Mouse (Mus musculus): ENCODE measurements at regions not wholly inside any gene's neighbourhood (a gene's known extent, or its start where the extent isn't known, plus 50 kb on each side); places are given as distances from the start of the nearest gene placed in this dataset.

DNA sequence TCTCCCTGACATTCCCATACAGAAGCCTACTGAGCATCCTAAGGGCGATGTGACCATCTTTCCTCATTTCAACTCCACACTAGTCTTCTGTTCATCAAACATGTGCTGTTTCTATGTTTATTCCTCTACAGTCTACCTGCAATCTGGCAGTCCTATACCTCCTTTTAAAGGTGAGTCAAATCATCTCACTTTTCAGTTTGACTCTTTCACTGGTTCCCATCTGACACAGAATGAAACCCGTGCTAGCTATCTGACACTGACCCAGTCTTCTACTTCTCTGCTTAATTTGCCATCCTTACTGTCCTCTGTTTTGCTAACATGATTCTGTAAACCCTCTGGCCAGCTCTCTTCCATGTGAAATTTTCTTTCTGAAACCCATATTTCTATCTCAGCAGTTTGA is 1812.0 kb upstream of the 5930422O12Rik start:
- no peak overlapping the region for H3K4me2 ChIP-seq (ENCODE audit: low read depth, low read length)
- no peaks in the 10 kb centered on the region for H3K27me3 ChIP-seq (ENCODE audit: control insufficient read depth, insufficient read depth, low read depth, low read length)
- no peak overlapping the region for H3K27ac ChIP-seq (ENCODE audit: low read length)
- H3K4me3 ChIP-seq (ENCODE audit: low read length): no peak overlapping the region
- H3K9me3 ChIP-seq (ENCODE audit: control insufficient read depth, low read length): no peaks in the 10 kb centered on the region
- H3K4me1 ChIP-seq (replicated peaks; ENCODE audit: control insufficient read depth, insufficient read depth, low read length): no peaks in the 10 kb centered on the region
- 85% methylated on average over 2 of the region's 2 CpGs for WGBS
- H3K36me3 ChIP-seq (ENCODE audit: control insufficient read depth, insufficient read depth, low read length): no peaks in the 10 kb centered on the region
- no peak overlapping the region for H3K9ac ChIP-seq (ENCODE audit: low read length)
- ATAC-seq (ENCODE audit: low read depth): no peak

DNA sequence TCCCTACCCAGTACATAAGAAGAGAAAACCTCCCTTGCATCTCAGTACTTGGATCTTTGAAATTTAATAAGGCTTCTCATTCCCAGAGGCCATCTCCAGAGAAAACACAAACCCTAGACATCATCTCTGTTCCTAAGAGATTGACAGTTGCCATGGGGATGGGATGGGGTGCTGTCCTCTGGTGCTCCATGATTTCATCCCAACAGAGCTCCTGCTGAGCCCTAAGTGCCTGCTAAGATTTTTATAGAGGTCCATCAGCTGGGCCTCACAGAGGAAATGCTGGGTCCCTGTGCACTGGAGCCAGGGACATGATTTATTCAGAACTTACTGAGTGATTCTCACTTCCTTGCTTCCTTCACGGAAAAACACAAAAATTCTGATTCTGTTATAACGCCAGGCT is 1800.8 kb upstream of the 5930422O12Rik start:
- H3K27ac ChIP-seq (ENCODE audit: low read length): no peak overlapping the region
- H3K4me2 ChIP-seq (ENCODE audit: low read depth, low read length): no peak overlapping the region
- H3K9ac ChIP-seq (ENCODE audit: low read length): no peak overlapping the region
- no peak for ATAC-seq (ENCODE audit: low read depth)
- H3K36me3 ChIP-seq (ENCODE audit: control insufficient read depth, insufficient read depth, low read length): no peaks in the 10 kb centered on the region
- no peak overlapping the region for H3K4me3 ChIP-seq (ENCODE audit: low read length)
- H3K9me3 ChIP-seq (ENCODE audit: control insufficient read depth, low read length): no peaks in the 10 kb centered on the region
- H3K4me1 ChIP-seq (replicated peaks; ENCODE audit: control insufficient read depth, insufficient read depth, low read length): no peaks in the 10 kb centered on the region
- H3K27me3 ChIP-seq (ENCODE audit: control insufficient read depth, insufficient read depth, low read depth, low read length): no peaks in the 10 kb centered on the region
- 69% methylated on average over 2 of the region's 2 CpGs for WGBS

DNA sequence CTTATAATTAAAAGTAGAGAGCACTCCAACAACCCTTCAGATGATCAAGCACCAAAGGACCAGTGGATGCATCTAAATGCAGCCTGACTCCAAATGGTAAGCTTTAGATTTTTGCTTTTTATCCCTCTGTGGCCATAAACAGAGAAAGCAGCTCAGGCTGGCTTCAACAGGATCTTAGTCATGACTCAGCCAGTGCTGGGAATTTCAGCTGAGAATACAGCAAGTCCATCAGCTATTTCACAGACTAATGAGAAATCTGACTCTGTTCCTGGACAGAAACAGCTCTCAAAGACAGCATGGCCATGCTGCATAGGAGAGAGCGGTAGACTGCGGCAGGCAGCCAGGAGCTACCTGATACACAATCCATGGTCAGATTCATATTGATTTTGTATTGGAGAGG is 1800.4 kb upstream of the 5930422O12Rik start:
- 97% methylated on average over 2 of the region's 2 CpGs for WGBS

DNA sequence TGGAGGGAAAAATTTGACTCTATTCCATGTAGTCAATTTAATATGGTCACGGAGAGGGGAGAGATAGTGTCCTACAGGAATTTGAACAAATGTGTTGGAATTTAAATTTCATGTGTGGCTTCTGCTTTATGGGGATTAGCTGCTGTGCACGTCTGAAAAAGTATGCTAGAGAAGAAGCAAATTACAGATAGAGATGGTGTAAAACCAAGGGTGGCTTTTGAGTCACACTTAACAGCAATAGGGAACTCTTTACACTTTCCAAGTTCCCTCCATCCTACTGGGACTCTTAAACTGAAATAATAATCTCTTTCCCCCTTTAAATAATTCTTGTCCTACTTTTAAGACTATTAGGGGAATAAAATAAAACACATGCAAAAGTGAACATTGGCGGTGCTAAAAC is 1790.1 kb upstream of the 5930422O12Rik start:
- 75% methylated on average over 3 of the region's 3 CpGs for WGBS
- H3K4me2 ChIP-seq (ENCODE audit: low read depth, low read length): no peak overlapping the region
- H3K9me3 ChIP-seq (ENCODE audit: control insufficient read depth, low read length): no peaks in the 10 kb centered on the region; the same call in 1 of the 2 replicates
- no peak overlapping the region for H3K4me3 ChIP-seq (ENCODE audit: low read length)
- H3K27ac ChIP-seq (ENCODE audit: low read length): no peak overlapping the region
- no peaks in the 10 kb centered on the region for H3K4me1 ChIP-seq (replicated peaks; ENCODE audit: control insufficient read depth, insufficient read depth, low read length)
- no peak for ATAC-seq (ENCODE audit: low read depth)
- H3K27me3 ChIP-seq (ENCODE audit: control insufficient read depth, insufficient read depth, low read depth, low read length): no peaks in the 10 kb centered on the region
- no peak overlapping the region for H3K9ac ChIP-seq (ENCODE audit: low read length)
- H3K36me3 ChIP-seq (ENCODE audit: control insufficient read depth, insufficient read depth, low read length): no peaks in the 10 kb centered on the region

More for the DNA sequence above, 1800.4 kb upstream of the 5930422O12Rik start:
- Histone ChIP-seq H3K27ac (ENCODE audit: low read length) (no peak overlapping the region), H3K4me2 (ENCODE audit: low read depth, low read length) (no peak overlapping the region), H3K27me3 (ENCODE audit: control insufficient read depth, insufficient read depth, low read depth, low read length) (no peaks in the 10 kb centered on the region), H3K36me3 (ENCODE audit: control insufficient read depth, insufficient read depth, low read length) (no peaks in the 10 kb centered on the region), H3K4me3 (ENCODE audit: low read length) (no peak overlapping the region), H3K9ac (ENCODE audit: low read length) (no peak overlapping the region), H3K4me1 (replicated peaks; ENCODE audit: control insufficient read depth, insufficient read depth, low read length) (no peaks in the 10 kb centered on the region), H3K9me3 (ENCODE audit: control insufficient read depth, low read length) (no peaks in the 10 kb centered on the region)
- ATAC-seq (ENCODE audit: low read depth): no peak

DNA sequence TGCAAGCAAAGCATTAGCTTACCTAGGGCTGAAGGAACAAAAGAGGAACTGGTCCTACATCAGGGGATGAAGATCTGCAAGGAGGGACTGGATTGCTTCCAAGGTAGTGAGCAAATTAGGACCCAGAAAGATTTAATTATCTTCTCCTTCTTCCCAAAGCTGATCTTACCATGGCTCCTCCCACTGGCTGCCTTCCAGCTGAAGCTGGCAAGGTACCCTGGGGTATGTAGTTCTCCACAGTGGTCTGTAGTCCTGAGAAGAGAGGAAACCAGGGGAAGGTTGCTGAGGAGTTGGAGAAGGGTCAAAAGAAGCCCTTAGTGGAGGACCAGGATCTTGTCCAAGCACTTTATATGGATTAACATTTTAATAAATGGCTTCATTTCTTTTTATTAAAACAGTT is 1764.8 kb upstream of the 5930422O12Rik start:
- no peak for ATAC-seq (ENCODE audit: low read depth)
- Histone ChIP-seq H3K4me2 (ENCODE audit: low read depth, low read length) (no peak overlapping the region), H3K36me3 (ENCODE audit: control insufficient read depth, insufficient read depth, low read length) (no peaks in the 10 kb centered on the region), H3K9ac (ENCODE audit: low read length) (no peak overlapping the region), H3K9me3 (ENCODE audit: control insufficient read depth, low read length) (no peaks in the 10 kb centered on the region), H3K27ac (ENCODE audit: low read length) (no peak overlapping the region), H3K27me3 (ENCODE audit: control insufficient read depth, insufficient read depth, low read depth, low read length) (no peaks in the 10 kb centered on the region), H3K4me1 (replicated peaks; ENCODE audit: control insufficient read depth, insufficient read depth, low read length) (no peaks in the 10 kb centered on the region), H3K4me3 (ENCODE audit: low read length) (no peak overlapping the region)

DNA sequence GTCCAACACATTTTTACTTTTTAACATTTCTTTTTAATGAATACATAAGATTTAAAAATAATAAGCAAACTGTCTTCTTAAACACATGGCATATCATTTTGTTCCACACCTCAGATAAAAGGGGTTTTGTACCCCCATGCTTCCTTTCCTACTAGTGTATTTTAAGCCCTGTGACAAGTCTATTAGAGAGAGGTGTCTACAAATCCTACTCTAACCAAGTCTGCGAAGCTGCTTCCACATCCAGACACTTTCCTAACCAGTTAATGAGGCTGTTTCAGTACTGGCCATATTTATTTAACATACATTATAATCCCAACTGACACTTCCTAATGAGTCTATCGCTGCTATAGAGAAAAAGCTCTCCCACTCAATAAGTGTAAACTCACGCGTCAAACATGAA is 1763.0 kb upstream of the 5930422O12Rik start:
- WGBS: 64% methylated on average over 4 of the region's 4 CpGs
- no peak overlapping the region for H3K4me3 ChIP-seq (ENCODE audit: low read length)
- H3K4me1 ChIP-seq (replicated peaks; ENCODE audit: control insufficient read depth, insufficient read depth, low read length): no peaks in the 10 kb centered on the region
- no peak overlapping the region for H3K27ac ChIP-seq (ENCODE audit: low read length)
- H3K27me3 ChIP-seq (ENCODE audit: control insufficient read depth, insufficient read depth, low read depth, low read length): no peaks in the 10 kb centered on the region
- no peak overlapping the region for H3K4me2 ChIP-seq (ENCODE audit: low read depth, low read length)
- no peaks in the 10 kb centered on the region for H3K9me3 ChIP-seq (ENCODE audit: control insufficient read depth, low read length)
- H3K36me3 ChIP-seq (ENCODE audit: control insufficient read depth, insufficient read depth, low read length): no peaks in the 10 kb centered on the region
- no peak overlapping the region for H3K9ac ChIP-seq (ENCODE audit: low read length)
- ATAC-seq (ENCODE audit: low read depth): no peak

DNA sequence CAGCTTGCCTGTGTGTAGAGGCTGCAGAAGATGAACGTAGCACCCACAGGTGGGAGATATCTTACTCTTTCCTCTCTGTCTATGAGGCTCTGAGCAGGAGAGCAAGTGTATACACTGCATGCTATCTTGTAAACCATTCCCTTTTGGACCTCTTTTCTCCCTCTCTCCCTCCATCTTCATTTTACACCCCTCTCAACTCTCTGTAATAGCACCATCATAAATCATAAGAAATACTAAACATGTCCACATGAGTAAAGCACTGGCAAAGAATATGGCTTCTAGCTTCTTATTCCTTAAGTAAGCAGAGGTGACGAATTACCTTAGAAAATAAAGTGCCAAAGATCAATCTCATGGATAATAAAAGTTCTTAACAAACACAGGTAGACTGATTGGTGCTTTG is 1724.3 kb upstream of the 5930422O12Rik start:
- 62% methylated on average over 2 of the region's 2 CpGs for WGBS
- no peaks in the 10 kb centered on the region for H3K4me1 ChIP-seq (replicated peaks; ENCODE audit: control insufficient read depth, insufficient read depth, low read length)
- no peaks in the 10 kb centered on the region for H3K9me3 ChIP-seq (ENCODE audit: control insufficient read depth, low read length)
- H3K27ac ChIP-seq (ENCODE audit: low read length): no peak overlapping the region
- no peak for ATAC-seq (ENCODE audit: low read depth)
- no peak overlapping the region for H3K9ac ChIP-seq (ENCODE audit: low read length)
- no peak overlapping the region for H3K4me2 ChIP-seq (ENCODE audit: low read depth, low read length)
- no peak overlapping the region for H3K4me3 ChIP-seq (ENCODE audit: low read length)
- H3K27me3 ChIP-seq (ENCODE audit: control insufficient read depth, insufficient read depth, low read depth, low read length): no peaks in the 10 kb centered on the region
- no peaks in the 10 kb centered on the region for H3K36me3 ChIP-seq (ENCODE audit: control insufficient read depth, insufficient read depth, low read length)

DNA sequence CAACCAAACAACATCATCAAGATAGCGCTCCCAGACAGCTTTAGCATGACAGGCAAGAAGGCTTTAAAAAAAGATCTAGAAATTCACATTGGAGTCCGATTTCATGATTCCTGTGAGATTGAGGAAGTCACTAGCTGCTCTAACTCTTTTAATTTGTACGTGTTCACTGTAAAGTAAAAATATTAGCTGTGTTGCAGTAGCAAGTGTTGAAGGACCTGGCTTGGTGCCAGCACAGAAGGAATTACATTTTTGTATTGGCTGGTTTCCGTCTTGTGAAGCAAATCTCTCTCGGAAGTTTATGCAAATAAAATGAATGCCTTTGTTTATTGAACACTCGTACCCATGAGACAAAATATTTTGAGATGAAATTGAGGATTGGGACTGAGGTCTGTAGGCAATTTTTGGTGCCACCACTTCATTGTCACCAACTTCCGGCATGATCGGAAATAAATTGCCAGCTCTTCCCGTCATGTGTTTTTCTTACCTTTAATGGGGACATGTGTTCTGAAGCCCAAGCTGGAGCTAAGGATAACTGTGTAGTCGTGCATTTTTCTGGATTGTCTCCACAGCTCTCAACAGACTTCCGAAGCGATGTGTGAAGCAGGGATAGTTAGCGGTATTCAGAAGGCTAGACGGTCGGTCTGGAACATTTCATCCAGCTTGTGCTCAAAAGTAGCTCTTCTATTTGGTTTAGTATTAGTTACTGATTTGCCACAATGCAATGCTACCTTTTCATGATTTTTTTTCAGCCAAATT is 1715.0 kb upstream of the 5930422O12Rik start:
- Histone ChIP-seq H3K9me3 (ENCODE audit: control insufficient read depth, low read length) (no peaks in the 10 kb centered on the region), H3K27me3 (ENCODE audit: control insufficient read depth, insufficient read depth, low read depth, low read length) (no peaks in the 10 kb centered on the region), H3K9ac (ENCODE audit: low read length) (no peak overlapping the region), H3K27ac (ENCODE audit: low read length) (no peak overlapping the region), H3K36me3 (ENCODE audit: control insufficient read depth, insufficient read depth, low read length) (no peaks in the 10 kb centered on the region), H3K4me3 (ENCODE audit: low read length) (0 out of 2 replicates have a peak overlapping the region, but pooled peaks have one; percentile 0), H3K4me2 (ENCODE audit: low read depth, low read length) (peak overlapping the region; percentile 4), H3K4me1 (replicated peaks; ENCODE audit: control insufficient read depth, insufficient read depth, low read length) (peaks cover 4% of the 10 kb centered on the region; the same call in 1 of the 2 replicates)
- 48% methylated on average over 15 of the region's 15 CpGs for WGBS
- ATAC-seq (ENCODE audit: low read depth): 0 out of 2 replicates have a peak, but pooled peaks have one; percentile 28

DNA sequence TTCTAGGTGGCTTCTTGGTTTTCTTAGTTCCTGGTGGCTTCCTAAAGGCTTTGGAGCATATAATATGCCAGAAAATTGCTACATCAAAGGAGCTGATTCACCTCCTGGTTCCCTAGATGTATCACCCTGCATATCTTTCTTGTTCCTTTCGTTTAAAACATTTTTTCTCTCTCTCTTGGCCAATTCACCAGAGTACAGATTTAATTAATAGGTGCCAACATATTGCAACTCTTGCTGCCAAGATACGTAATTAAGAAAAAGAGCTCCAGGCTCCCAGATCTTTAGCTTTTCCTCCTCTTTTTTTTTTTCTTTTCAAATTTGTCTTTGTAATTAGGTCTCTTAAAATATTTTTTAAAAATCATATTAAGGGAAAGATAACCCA is 1714.4 kb upstream of the 5930422O12Rik start:
- Histone ChIP-seq H3K9ac (ENCODE audit: low read length) (no peak overlapping the region), H3K36me3 (ENCODE audit: control insufficient read depth, insufficient read depth, low read length) (no peaks in the 10 kb centered on the region), H3K27ac (ENCODE audit: low read length) (no peak overlapping the region), H3K9me3 (ENCODE audit: control insufficient read depth, low read length) (no peaks in the 10 kb centered on the region), H3K4me3 (ENCODE audit: low read length) (no peak overlapping the region), H3K4me2 (ENCODE audit: low read depth, low read length) (no peak overlapping the region), H3K27me3 (ENCODE audit: control insufficient read depth, insufficient read depth, low read depth, low read length) (no peaks in the 10 kb centered on the region), H3K4me1 (replicated peaks; ENCODE audit: control insufficient read depth, insufficient read depth, low read length) (peaks cover 4% of the 10 kb centered on the region; the same call in 1 of the 2 replicates)
- ATAC-seq (ENCODE audit: low read depth): no peak
- WGBS: 54% methylated on average over 2 of the region's 2 CpGs
